Mouse (Mus musculus): ENCODE measurements around the gene Slc25a4. TPM values are rescaled to one million over a fixed set of nuclear protein-coding genes. Genes with fewer than 3 reads are reported as not detected.
"Not testable (repeated sequence)": the region's sequence is repeated elsewhere in the genome, so short reads cannot be mapped to it uniquely, and the experiment has no call there.

Slc25a4 gene
- polyA plus RNA-seq, 1 experiment from 2014 or later, result 459 TPM

DNA sequence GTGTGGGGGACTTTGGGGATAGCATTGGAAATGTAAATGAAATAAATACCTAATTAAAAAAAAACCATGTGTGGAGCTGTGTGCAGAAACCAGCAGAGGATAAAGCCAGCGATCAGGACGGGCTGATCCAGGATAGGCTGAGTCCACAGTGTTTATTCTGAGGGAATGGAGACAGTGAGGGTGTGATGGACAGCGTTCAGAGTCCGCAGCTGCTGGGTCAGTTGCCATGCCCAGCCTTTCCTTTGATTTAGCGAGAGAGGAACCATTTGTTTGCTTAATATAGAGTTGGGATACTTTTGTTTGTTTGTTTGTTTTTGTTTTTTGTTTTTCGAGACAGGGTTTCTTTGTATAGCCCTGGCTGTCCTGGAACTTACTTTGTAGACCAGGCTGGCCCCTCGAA lies 20.9 kb upstream of the Slc25a4 start:
- ATAC-seq (ENCODE audit: insufficient number of reproducible peaks, low FRiP score, low TSS enrichment, low read depth); H3K36me3 ChIP-seq; H3K4me1 ChIP-seq; H3K9ac ChIP-seq; H3K27ac ChIP-seq (replicated peaks); H3K9me3 ChIP-seq (replicated peaks); H3K4me3 ChIP-seq (replicated peaks); H3K4me2 ChIP-seq (replicated peaks); H3K27me3 ChIP-seq: not testable (repeated sequence)
- 81% methylated on average over 7 of the region's 7 CpGs for WGBS

DNA sequence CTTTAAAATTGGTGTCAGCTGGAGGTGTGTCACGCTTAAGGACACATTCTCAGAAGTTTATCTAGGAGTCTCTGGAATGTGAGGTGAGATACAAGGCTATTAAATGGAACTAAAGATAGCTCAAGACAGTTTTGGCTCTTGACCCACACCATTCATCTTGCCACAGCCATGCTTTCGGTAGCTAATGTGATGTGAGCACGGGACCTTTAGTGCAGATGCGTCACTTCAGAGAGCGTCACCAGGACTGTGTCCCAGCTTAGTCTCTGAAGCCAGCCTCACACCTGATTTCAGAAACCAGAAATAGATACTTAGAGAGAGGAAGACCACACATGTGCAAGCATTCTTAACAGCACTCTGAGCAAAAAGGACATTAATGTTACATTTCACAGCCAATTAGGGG lies 15.5 kb upstream of the Slc25a4 start:
- H3K9ac ChIP-seq, result no peak overlapping the region
- no peak overlapping the region for H3K27ac ChIP-seq (replicated peaks)
- H3K4me3 ChIP-seq (replicated peaks), result no peak overlapping the region
- 84% methylated on average over 5 of the region's 5 CpGs for WGBS
- no peaks in the 10 kb centered on the region for H3K9me3 ChIP-seq (replicated peaks)
- no peak overlapping the region for H3K4me2 ChIP-seq (replicated peaks)
- H3K27me3 ChIP-seq, result no peaks in the 10 kb centered on the region
- no peaks in the 10 kb centered on the region for H3K36me3 ChIP-seq
- no peak for ATAC-seq (ENCODE audit: insufficient number of reproducible peaks, low FRiP score, low TSS enrichment, low read depth)
- no peaks in the 10 kb centered on the region for H3K4me1 ChIP-seq

DNA sequence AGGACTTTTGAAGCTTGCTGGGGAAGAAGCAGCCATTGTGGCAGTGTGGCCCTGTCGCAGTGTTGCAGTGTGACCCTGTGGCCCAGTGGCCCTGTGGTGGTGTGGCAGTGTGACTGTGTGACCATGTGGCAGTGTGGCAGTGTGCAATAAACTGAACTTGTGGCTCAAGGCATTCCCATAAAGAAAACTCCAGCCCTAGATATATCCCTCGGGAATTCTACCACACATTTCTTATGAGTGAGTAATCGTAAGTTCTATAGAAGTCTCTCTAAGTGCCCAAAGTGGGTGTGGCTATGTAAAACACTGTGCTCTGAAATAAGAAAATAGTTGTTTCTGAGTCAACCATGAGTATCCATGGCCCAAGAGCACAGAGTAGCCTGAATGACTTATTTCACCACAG lies 14.4 kb upstream of the Slc25a4 start:
- no peaks in the 10 kb centered on the region for H3K4me1 ChIP-seq
- WGBS, result 59% methylated on average over 3 of the region's 3 CpGs

DNA sequence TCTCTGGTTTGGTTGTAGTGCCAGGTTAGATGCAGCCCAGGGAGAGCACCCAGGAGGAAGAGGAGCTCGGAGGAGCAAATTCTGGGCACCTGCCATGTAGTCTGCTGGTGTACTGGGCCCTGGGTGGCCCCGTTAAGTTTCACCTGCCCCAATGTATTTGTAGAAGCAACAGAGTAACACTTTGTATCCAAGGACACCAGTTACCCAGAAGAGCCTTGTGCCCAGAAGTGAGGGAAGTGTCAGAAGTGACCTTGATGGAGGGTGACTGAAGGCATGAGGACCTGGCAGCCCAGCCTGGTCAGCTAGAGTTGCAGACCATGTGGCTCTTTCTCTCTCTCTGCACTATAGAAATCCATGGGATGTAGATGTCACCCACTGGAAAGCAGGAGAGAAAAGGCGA lies 9.5 kb upstream of the Slc25a4 start:
- 68% methylated on average over 3 of the region's 3 CpGs for WGBS

More for the DNA sequence above, 14.4 kb upstream of the Slc25a4 start:
- Histone ChIP-seq H3K27me3 (no peaks in the 10 kb centered on the region), H3K9ac (no peak overlapping the region), H3K4me2 (replicated peaks) (no peak overlapping the region), H3K9me3 (replicated peaks) (no peaks in the 10 kb centered on the region), H3K36me3 (no peaks in the 10 kb centered on the region), H3K4me3 (replicated peaks) (no peak overlapping the region), H3K27ac (replicated peaks) (no peak overlapping the region)
- no peak for ATAC-seq (ENCODE audit: insufficient number of reproducible peaks, low FRiP score, low TSS enrichment, low read depth)

DNA sequence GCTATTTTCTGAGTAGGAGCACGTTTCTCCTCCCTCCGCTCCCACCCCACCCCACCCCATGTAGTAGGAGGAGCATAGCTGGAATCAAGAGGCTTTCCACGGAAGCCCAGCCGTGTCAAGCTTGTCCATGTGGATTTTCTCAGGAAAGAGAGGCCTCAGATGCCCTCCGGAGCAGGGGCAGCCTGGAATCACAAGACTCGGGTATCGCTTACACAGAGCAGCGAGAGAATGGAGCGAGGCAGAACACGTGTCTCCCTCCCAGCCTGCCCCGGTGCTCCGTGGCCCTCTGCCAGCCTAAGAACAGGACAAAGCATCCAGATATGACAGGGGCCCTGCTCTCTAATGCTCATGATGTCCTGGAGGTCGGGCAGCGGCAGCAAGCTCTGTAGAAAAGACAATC lies 5.8 kb upstream of the Slc25a4 start:
- no peaks in the 10 kb centered on the region for H3K9me3 ChIP-seq (replicated peaks)
- 0 out of 2 replicates have a peak overlapping the region, but pooled peaks have one; percentile 4 for H3K27ac ChIP-seq (replicated peaks)
- peak; percentile 70 for ATAC-seq (ENCODE audit: insufficient number of reproducible peaks, low FRiP score, low TSS enrichment, low read depth)

More for the DNA sequence above, 9.5 kb upstream of the Slc25a4 start:
- Histone ChIP-seq H3K9ac (no peak overlapping the region), H3K9me3 (replicated peaks) (no peaks in the 10 kb centered on the region), H3K36me3 (no peaks in the 10 kb centered on the region), H3K4me2 (replicated peaks) (no peak overlapping the region), H3K27me3 (no peaks in the 10 kb centered on the region), H3K27ac (replicated peaks) (no peak overlapping the region), H3K4me1 (no peaks in the 10 kb centered on the region), H3K4me3 (replicated peaks) (no peak overlapping the region)
- ATAC-seq (ENCODE audit: insufficient number of reproducible peaks, low FRiP score, low TSS enrichment, low read depth), result no peak

DNA sequence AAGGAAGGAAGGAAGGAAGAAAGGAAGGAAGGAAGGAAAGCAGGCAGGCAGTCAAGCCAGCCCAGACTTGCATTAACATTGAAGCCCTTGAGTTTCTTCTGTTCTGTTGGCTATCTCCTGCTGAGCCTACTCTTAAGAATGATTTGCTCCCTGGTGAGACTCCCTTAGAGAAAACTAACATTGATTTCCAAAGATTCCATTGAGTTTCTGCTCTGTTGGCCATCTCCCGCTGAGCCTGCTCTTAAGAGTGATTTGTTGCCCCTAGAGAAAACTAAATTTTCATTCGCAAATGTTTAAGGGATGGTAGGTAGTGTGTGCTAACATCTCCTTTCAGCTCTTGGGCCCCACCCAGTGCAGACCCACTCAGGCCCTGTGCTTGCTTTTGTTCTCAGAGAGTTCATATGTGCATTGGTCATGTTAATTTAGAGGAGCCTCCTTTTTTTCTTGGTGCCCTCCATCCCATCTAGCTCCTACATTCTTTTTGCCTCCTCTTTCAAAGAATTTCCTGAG lies 2.9 kb upstream of the Slc25a4 start:
- Histone ChIP-seq H3K27me3 (no peaks in the 10 kb centered on the region), H3K27ac (replicated peaks) (no peak overlapping the region), H3K4me3 (replicated peaks) (no peak overlapping the region), H3K4me1 (peaks cover 22% of the 10 kb centered on the region), H3K9ac (no peak overlapping the region), H3K36me3 (0 out of 2 replicates have a peak, but pooled peaks cover 1% of the 10 kb centered on the region), H3K9me3 (replicated peaks) (no peaks in the 10 kb centered on the region), H3K4me2 (replicated peaks) (no peak overlapping the region)
- WGBS, result 31% methylated on average over 2 of the region's 2 CpGs
- no peak for ATAC-seq (ENCODE audit: insufficient number of reproducible peaks, low FRiP score, low TSS enrichment, low read depth)

More for the DNA sequence above, 5.8 kb upstream of the Slc25a4 start:
- Histone ChIP-seq H3K4me2 (replicated peaks) (peak overlapping the region; percentile 52), H3K4me3 (replicated peaks) (peak overlapping the region; percentile 38), H3K9ac (no peak overlapping the region), H3K27me3 (no peaks in the 10 kb centered on the region), H3K36me3 (no peaks in the 10 kb centered on the region), H3K4me1 (peaks cover 5% of the 10 kb centered on the region)
- under 1% methylated on average over 14 of the region's 14 CpGs for WGBS

DNA sequence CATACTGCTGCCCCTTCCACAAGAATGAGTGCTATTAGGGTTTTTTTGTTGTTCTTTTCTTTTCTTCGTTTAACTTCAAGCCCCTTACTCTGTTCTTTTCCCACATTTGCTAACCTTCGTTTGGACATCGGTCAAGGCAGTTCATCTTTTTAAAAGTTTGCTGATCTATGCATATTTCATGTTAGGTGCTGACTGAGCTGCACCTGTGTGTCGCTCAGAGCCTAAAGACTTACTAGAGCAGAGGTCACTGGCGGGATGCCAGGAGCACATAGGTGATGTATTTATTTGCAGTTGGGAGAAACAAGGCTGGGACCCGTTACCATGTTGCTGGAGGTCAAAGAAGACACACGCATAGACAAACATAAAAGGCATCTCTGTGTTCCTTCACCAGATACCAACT lies 1.1 kb upstream of the Slc25a4 start:
- Histone ChIP-seq H3K4me2 (replicated peaks) (no peak overlapping the region; the same call in 1 of the 2 replicates), H3K27me3 (no peaks in the 10 kb centered on the region), H3K4me1 (peaks cover 39% of the 10 kb centered on the region), H3K4me3 (replicated peaks) (no peak overlapping the region), H3K36me3 (peaks cover 18% of the 10 kb centered on the region), H3K27ac (replicated peaks) (no peak overlapping the region), H3K9me3 (replicated peaks) (no peaks in the 10 kb centered on the region), H3K9ac (no peak overlapping the region)
- no peak for ATAC-seq (ENCODE audit: insufficient number of reproducible peaks, low FRiP score, low TSS enrichment, low read depth)
- WGBS, result 50% methylated on average over 7 of the region's 7 CpGs

DNA sequence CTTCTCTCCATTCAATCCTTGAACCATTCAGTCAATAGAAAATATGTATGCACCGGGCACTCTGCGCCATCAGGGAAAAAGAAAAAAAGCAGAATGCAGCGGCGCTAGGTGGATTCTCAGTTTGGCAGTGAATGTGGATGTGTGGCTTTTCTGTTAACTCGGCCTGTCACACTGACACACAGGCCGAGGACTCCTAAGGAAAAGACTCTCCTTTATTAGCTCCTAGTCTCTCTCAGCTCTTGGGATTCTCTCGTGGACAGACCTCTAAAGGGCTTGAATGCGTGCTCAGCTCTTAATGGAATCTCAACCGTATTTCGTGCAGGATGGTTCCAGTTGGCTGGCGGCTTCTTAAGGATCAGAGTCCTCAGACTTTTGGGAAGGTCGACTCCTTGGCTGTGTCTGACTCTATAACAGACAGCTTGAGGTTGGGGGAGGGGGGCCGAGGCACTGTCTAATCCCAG lies 557 bp upstream of the Slc25a4 start:
- no peak for ATAC-seq (ENCODE audit: insufficient number of reproducible peaks, low FRiP score, low TSS enrichment, low read depth)
- Histone ChIP-seq H3K36me3 (peaks cover 22% of the 10 kb centered on the region), H3K4me2 (replicated peaks) (peak overlapping the region; percentile 82), H3K27ac (replicated peaks) (peak overlapping the region; percentile 97), H3K4me1 (peaks cover 43% of the 10 kb centered on the region), H3K9me3 (replicated peaks) (no peaks in the 10 kb centered on the region), H3K4me3 (replicated peaks) (peak overlapping the region; percentile 81), H3K27me3 (no peaks in the 10 kb centered on the region), H3K9ac (0 out of 2 replicates have a peak overlapping the region, but pooled peaks have one; percentile 26)
- 7% methylated on average over 13 of the region's 13 CpGs for WGBS

DNA sequence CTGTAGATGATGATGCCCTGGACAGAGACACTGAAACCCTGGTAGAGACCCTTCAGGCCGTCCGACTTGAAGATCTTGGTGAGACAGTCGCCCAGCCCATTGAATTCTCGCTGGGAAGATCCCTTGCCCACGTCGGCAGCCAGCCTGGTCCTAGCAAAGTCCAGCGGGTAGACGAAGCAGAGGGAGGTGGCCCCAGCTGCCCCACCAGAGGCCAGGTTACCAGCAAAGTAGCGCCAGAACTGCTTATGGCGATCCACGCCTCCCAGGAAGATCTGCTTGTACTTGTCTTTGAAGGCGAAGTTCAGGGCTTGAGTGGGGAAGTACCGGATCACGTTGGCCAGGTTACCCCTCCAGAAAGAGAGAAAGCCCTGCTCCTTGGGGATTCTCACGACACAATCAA lies 2.0 kb downstream of the Slc25a4 start:
- H3K27me3 ChIP-seq, result no peaks in the 10 kb centered on the region
- H3K36me3 ChIP-seq, result peaks cover 38% of the 10 kb centered on the region
- peaks cover 51% of the 10 kb centered on the region for H3K4me1 ChIP-seq
- no peaks in the 10 kb centered on the region for H3K9me3 ChIP-seq (replicated peaks)
- ATAC-seq (ENCODE audit: insufficient number of reproducible peaks, low FRiP score, low TSS enrichment, low read depth), result no peak
- peak overlapping the region; percentile 82 for H3K4me2 ChIP-seq (replicated peaks)
- H3K27ac ChIP-seq (replicated peaks), result 0 out of 2 replicates have a peak overlapping the region, but pooled peaks have one; percentile 22
- peak overlapping the region; percentile 81 for H3K4me3 ChIP-seq (replicated peaks)
- peak overlapping the region; percentile 26; the same call in 1 of the 2 replicates for H3K9ac ChIP-seq
- WGBS, result 50% methylated on average over 15 of the region's 15 CpGs

DNA sequence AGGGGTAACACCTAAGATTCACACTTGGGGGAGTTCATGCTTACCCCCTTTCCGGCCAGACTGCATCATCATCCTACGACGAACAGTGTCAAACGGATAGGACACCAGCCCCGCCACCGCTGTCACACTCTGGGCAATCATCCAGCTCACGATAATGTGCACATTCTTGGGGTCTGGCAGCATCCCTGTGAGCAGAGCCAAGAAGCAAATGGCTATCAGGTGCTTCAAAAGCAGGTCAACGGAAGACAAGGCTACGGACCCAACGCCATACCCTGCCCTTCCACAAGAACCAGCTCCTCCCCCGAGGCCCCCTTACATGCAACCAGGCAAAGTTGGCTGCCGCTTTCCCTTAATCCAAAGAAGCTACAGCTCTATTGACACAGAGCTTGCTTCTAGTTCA lies 2.7 kb downstream of the Slc25a4 start:
- H3K4me3 ChIP-seq (replicated peaks), result peak overlapping the region; percentile 81
- H3K4me1 ChIP-seq, result peaks cover 51% of the 10 kb centered on the region
- peak overlapping the region; percentile 82 for H3K4me2 ChIP-seq (replicated peaks)
- H3K9ac ChIP-seq, result no peak overlapping the region
- no peaks in the 10 kb centered on the region for H3K27me3 ChIP-seq
- H3K27ac ChIP-seq (replicated peaks), result no peak overlapping the region
- H3K9me3 ChIP-seq (replicated peaks), result no peaks in the 10 kb centered on the region
- WGBS, result 45% methylated on average over 12 of the region's 12 CpGs
- H3K36me3 ChIP-seq, result peaks cover 44% of the 10 kb centered on the region
- no peak for ATAC-seq (ENCODE audit: insufficient number of reproducible peaks, low FRiP score, low TSS enrichment, low read depth)

DNA sequence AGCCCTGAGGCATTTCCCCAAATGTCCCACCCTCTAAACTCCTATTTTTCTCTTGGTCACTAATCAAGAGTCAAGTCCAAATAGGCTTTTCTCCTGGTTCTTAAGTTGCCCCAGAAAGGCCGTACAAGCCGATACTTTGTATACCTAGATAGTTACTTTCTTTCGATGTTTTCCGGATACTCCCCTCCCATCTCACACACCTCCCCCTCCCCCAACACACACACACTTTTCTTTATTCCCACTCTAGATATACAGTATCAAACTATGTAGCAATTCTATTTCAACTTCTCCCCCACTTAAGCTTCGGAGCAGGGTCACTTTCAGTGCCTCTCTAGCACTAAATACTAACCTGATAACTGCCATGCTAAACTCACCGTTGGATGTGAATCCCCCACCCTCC lies 5.0 kb downstream of the Slc25a4 start:
- H3K27me3 ChIP-seq, result no peaks in the 10 kb centered on the region
- no peak overlapping the region; the same call in 1 of the 2 replicates for H3K27ac ChIP-seq (replicated peaks)
- ATAC-seq (ENCODE audit: insufficient number of reproducible peaks, low FRiP score, low TSS enrichment, low read depth), result no peak
- H3K36me3 ChIP-seq, result peaks cover 53% of the 10 kb centered on the region
- no peak overlapping the region for H3K4me3 ChIP-seq (replicated peaks)
- H3K9me3 ChIP-seq (replicated peaks), result no peaks in the 10 kb centered on the region
- WGBS, result 51% methylated on average over 6 of the region's 6 CpGs
- peaks cover 38% of the 10 kb centered on the region for H3K4me1 ChIP-seq
- H3K4me2 ChIP-seq (replicated peaks), result no peak overlapping the region
- H3K9ac ChIP-seq, result no peak overlapping the region
